Mouse (Mus musculus): ENCODE measurements around the gene Tnfrsf22.
"Not testable (repeated sequence)": the region's sequence is repeated elsewhere in the genome, so short reads cannot be mapped to it uniquely, and the experiment has no call there.

DNA sequence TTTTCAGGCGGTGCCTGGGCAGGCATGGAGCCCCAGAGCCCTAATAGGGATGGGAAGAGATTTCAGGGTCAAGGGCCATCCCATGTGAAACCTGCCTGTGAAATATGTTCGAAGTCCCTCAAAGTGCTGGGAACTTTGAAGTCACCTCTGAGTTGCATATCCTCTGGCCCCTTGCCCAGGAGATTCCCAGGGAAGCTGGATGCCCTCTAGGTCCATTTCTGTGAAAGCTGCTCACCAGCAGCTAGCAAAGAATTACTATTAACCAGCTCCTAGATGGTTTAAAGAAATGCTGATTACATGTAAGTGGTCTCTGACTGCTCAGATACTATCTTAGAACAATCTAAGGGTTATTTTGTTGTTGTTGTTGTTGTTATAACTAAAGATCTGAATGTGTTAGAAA lies 35.1 kb upstream of the Tnfrsf22 start:
- not testable (repeated sequence) for TF ChIP-seq EP300 (IDR thresholded peaks at IDR 0.05; ENCODE audit: low read depth in 1 of 2, low read length in 2 of 2); CTCF (IDR thresholded peaks at IDR 0.05 in 2 of 3, conservative IDR thresholded peaks at IDR 0.05 in 1 of 3; ENCODE audit: control insufficient read depth in 1 of 3, insufficient read depth in 1 of 3, low read depth in 2 of 3, low read length in 3 of 3, poor library complexity in 1 of 3, severe bottlenecking in 1 of 3); RCOR1 (IDR thresholded peaks at IDR 0.05; ENCODE audit: low read depth, low read length); TBP (IDR thresholded peaks at IDR 0.05; ENCODE audit: low read depth, low read length); CHD2 (IDR thresholded peaks at IDR 0.05; ENCODE audit: low read length); ZMIZ1 (IDR thresholded peaks at IDR 0.05; ENCODE audit: low read depth, low read length); POLR2A (IDR thresholded peaks at IDR 0.05; ENCODE audit: control insufficient read depth in 1 of 2, insufficient read depth in 1 of 2, low read depth in 1 of 2, low read length in 2 of 2, poor library complexity in 1 of 2); MAFK (IDR thresholded peaks at IDR 0.05; ENCODE audit: borderline replicate concordance, low read depth, low read length); TCF12 (IDR thresholded peaks at IDR 0.05; ENCODE audit: low read depth, low read length); ZKSCAN1 (IDR thresholded peaks at IDR 0.05; ENCODE audit: low read depth, low read length); MAX (IDR thresholded peaks at IDR 0.05; ENCODE audit: low read length); RAD21 (IDR thresholded peaks at IDR 0.05; ENCODE audit: low read depth, low read length)
